Mouse (Mus musculus): ENCODE measurements around the gene Zic2. TPM values are rescaled to one million over a fixed set of nuclear protein-coding genes. Genes with fewer than 3 reads are reported as not detected.

Zic2 gene
- polyA plus RNA-seq, 1 experiment: 11.9 TPM

GRCm38 (mm10) chr14:122481181-122481580, 5.9 kb downstream of the Zic2 start:
- Histone ChIP-seq H3K27ac (ENCODE audit: insufficient read depth, low read length) (peak overlapping the region; percentile 92), H3K4me1 (ENCODE audit: control insufficient read depth, insufficient read depth, low read length) (no peaks in the 10 kb centered on the region), H3K4me3 (ENCODE audit: insufficient read depth, low read length) (peak overlapping the region; percentile 34)
- TF ChIP-seq POLR2A (IDR thresholded peaks at IDR 0.05; ENCODE audit: extremely low read depth, insufficient read depth, low read length): no peak
- TF ChIP-seq CTCF (IDR thresholded peaks at IDR 0.05; ENCODE audit: extremely low read depth, insufficient read depth, low read length): no peak

GRCm38 (mm10) chr14:122482081-122483023, 7.1 kb downstream of the Zic2 start:
- no peak for TF ChIP-seq CTCF (IDR thresholded peaks at IDR 0.05; ENCODE audit: extremely low read depth, insufficient read depth, low read length)
- no peak for TF ChIP-seq POLR2A (IDR thresholded peaks at IDR 0.05; ENCODE audit: extremely low read depth, insufficient read depth, low read length)
- Histone ChIP-seq H3K4me1 (ENCODE audit: control insufficient read depth, insufficient read depth, low read length) (no peaks in the 10 kb centered on the region), H3K27ac (ENCODE audit: insufficient read depth, low read length) (peak overlapping the region; percentile 91), H3K4me3 (ENCODE audit: insufficient read depth, low read length) (peak overlapping the region; percentile 19)

GRCm38 (mm10) chr14:122483024-122483385, 7.8 kb downstream of the Zic2 start:
- no peak for TF ChIP-seq CTCF (IDR thresholded peaks at IDR 0.05; ENCODE audit: extremely low read depth, insufficient read depth, low read length)
- TF ChIP-seq POLR2A (IDR thresholded peaks at IDR 0.05; ENCODE audit: extremely low read depth, insufficient read depth, low read length): no peak
- Histone ChIP-seq H3K27ac (ENCODE audit: insufficient read depth, low read length) (peak overlapping the region; percentile 91), H3K4me1 (ENCODE audit: control insufficient read depth, insufficient read depth, low read length) (no peaks in the 10 kb centered on the region), H3K4me3 (ENCODE audit: insufficient read depth, low read length) (no peak overlapping the region; the same call in 1 of the 2 replicates)

GRCm38 (mm10) chr14:122483556-122484421, 8.6 kb downstream of the Zic2 start:
- Histone ChIP-seq H3K4me3 (ENCODE audit: insufficient read depth, low read length) (no peak overlapping the region), H3K4me1 (ENCODE audit: control insufficient read depth, insufficient read depth, low read length) (no peaks in the 10 kb centered on the region), H3K27ac (ENCODE audit: insufficient read depth, low read length) (peak overlapping the region; percentile 23; the same call in 1 of the 2 replicates)
- TF ChIP-seq CTCF (IDR thresholded peaks at IDR 0.05; ENCODE audit: extremely low read depth, insufficient read depth, low read length): no peak
- no peak for TF ChIP-seq POLR2A (IDR thresholded peaks at IDR 0.05; ENCODE audit: extremely low read depth, insufficient read depth, low read length)

GRCm38 (mm10) chr14:122484458-122484843, 9.2 kb downstream of the Zic2 start:
- no peak overlapping the region for H3K4me3 ChIP-seq (ENCODE audit: insufficient read depth, low read length)
- H3K27ac ChIP-seq (ENCODE audit: insufficient read depth, low read length): peak overlapping the region; percentile 70; the same call in 1 of the 2 replicates
- no peak for TF ChIP-seq CTCF (IDR thresholded peaks at IDR 0.05; ENCODE audit: extremely low read depth, insufficient read depth, low read length)
- no peak for TF ChIP-seq POLR2A (IDR thresholded peaks at IDR 0.05; ENCODE audit: extremely low read depth, insufficient read depth, low read length)
- H3K4me1 ChIP-seq (ENCODE audit: control insufficient read depth, insufficient read depth, low read length): no peaks in the 10 kb centered on the region

- H3K4me3 ChIP-seq (ENCODE audit: insufficient read depth, low read length): no peak overlapping the region; the same call in 1 of the 2 replicates
- no peaks in the 10 kb centered on the region for H3K4me1 ChIP-seq (ENCODE audit: control insufficient read depth, insufficient read depth, low read length)
- H3K27ac ChIP-seq (ENCODE audit: insufficient read depth, low read length): peak overlapping the region; percentile 84
- no peak for TF ChIP-seq CTCF (IDR thresholded peaks at IDR 0.05; ENCODE audit: extremely low read depth, insufficient read depth, low read length)
- TF ChIP-seq POLR2A (IDR thresholded peaks at IDR 0.05; ENCODE audit: extremely low read depth, insufficient read depth, low read length): no peak
These were observed 9.8 kb downstream of the Zic2 start for GRCm38 (mm10) chr14:122484844-122485551.

GRCm38 (mm10) chr14:122485635-122486181, 10.5 kb downstream of the Zic2 start:
- Histone ChIP-seq H3K27ac (ENCODE audit: insufficient read depth, low read length) (peak overlapping the region; percentile 84), H3K4me1 (ENCODE audit: control insufficient read depth, insufficient read depth, low read length) (no peaks in the 10 kb centered on the region), H3K4me3 (ENCODE audit: insufficient read depth, low read length) (no peak overlapping the region)
- TF ChIP-seq CTCF (IDR thresholded peaks at IDR 0.05; ENCODE audit: extremely low read depth, insufficient read depth, low read length) (no peak), POLR2A (IDR thresholded peaks at IDR 0.05; ENCODE audit: extremely low read depth, insufficient read depth, low read length) (no peak)

- TF ChIP-seq CTCF (IDR thresholded peaks at IDR 0.05; ENCODE audit: extremely low read depth, insufficient read depth, low read length) (no peak), POLR2A (IDR thresholded peaks at IDR 0.05; ENCODE audit: extremely low read depth, insufficient read depth, low read length) (no peak)
- Histone ChIP-seq H3K4me3 (ENCODE audit: insufficient read depth, low read length) (no peak overlapping the region), H3K4me1 (ENCODE audit: control insufficient read depth, insufficient read depth, low read length) (no peaks in the 10 kb centered on the region), H3K27ac (ENCODE audit: insufficient read depth, low read length) (no peak overlapping the region)
These were observed 11.4 kb downstream of the Zic2 start for GRCm38 (mm10) chr14:122486611-122487010.

Data from cortical plate, adult 2 months (tissue).